15 mouse cellular contexts compared by ENCODE assay signal in the genomic region with DNA sequence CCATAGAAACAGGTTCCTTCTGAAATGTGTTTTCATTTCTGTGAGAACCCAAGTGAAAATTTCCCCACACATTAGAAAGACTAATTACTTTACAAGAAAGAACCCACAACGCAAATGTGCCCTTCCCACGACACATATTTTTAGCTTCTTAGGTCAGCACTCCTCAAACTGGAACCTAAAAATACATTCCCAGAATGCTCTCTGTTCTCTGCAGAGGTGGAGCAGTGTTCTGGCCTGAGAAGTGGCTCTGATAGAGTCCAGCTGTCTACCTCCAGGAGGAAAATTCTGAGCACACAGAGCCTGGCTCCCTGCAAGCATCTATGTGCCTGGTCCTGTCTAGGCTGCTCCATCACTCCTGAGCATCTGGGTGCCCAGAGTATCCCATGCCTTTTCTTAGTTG.
A peak's percentile ranks its signal among the peaks of the same experiment; 100 is the strongest.
DNase-seq lines count a peak whose midpoint lies in the region.
"Had no signal": no experiment of that assay in that cellular context is flagged by ENCODE, and none has a peak within 500 bp of the region (broad histone marks: within the 10 kb centered on the region; RNA-seq: fewer than 3 reads in every experiment).

No protein-coding gene starts in this region.

- intact Hi-C loops in heart, postnatal 25 days (cut with DNase I): no loop called here
- intact Hi-C loops in left cerebral cortex, postnatal 25 days (cut with DNase I): loop anchor here (10.0 kb wide), 1 partner anchor 765 kb away; no protein-coding TSS in a partner anchor

- 86% methylated on average over 2 of the region's 2 CpGs for WGBS in hindbrain, embryonic 10.5 days

- H3K4me1 ChIP-seq in hindbrain, embryonic 10.5 days (replicated peaks): 0 out of 2 replicates have a peak, but pooled peaks cover 2% of the 10 kb centered on the region
- H3K4me1 ChIP-seq: embryonic facial prominence, embryonic 13.5 days had no signal

- no peaks in the 10 kb centered on the region for H3K9me3 ChIP-seq in hindbrain, embryonic 10.5 days
- H3K9me3 ChIP-seq: embryonic facial prominence, embryonic 13.5 days; forebrain, embryonic 10.5 days; hindbrain, embryonic 13.5 days had no signal

- no peak overlapping the region for H3K4me3 ChIP-seq in hindbrain, embryonic 10.5 days
- H3K4me3 ChIP-seq: embryonic facial prominence, embryonic 13.5 days; forebrain, embryonic 10.5 days; hindbrain, embryonic 13.5 days had no signal

- H3K27ac ChIP-seq in hindbrain, embryonic 10.5 days: no peak overlapping the region
- H3K27ac ChIP-seq: embryonic facial prominence, embryonic 13.5 days; forebrain, embryonic 10.5 days; hindbrain, embryonic 13.5 days had no signal

- no peaks in the 10 kb centered on the region for H3K27me3 ChIP-seq in hindbrain, embryonic 10.5 days (ENCODE audit: insufficient read depth, poor library complexity, severe bottlenecking)
- H3K27me3 ChIP-seq: embryonic facial prominence, embryonic 13.5 days; hindbrain, embryonic 13.5 days had no signal

- peak; percentile 19 to 23 for DNase-seq in heart, adult 9 months (ENCODE audit: low spot score in 2 of 2)
- no peak for DNase-seq in heart, postnatal 25 days (ENCODE audit: low spot score)
- peak; percentile 12 for DNase-seq in urinary bladder, postnatal 14 days (ENCODE audit: low spot score)
- DNase-seq in urinary bladder, postnatal 36 days (ENCODE audit: low spot score in 2 of 2): no peak
- peak; percentile 43 to 81 for DNase-seq in left cerebral cortex, postnatal 25 days (ENCODE audit: low spot score in 2 of 2)
- DNase-seq in telencephalon, adult 2 months (ENCODE audit: low read depth, low spot score): peak; percentile 88
- DNase-seq in hindbrain, embryonic 10.5 days (ENCODE audit: low spot score): no peak
- no peak for DNase-seq in adrenal gland, adult 2 months
- DNase-seq: adrenal gland, postnatal 25 days; cerebellum, postnatal 36 days; kidney, postnatal 36 days; midbrain, embryonic 14.5 days had no signal

- no peaks in the 10 kb centered on the region for H3K36me3 ChIP-seq in hindbrain, embryonic 10.5 days
- H3K36me3 ChIP-seq: embryonic facial prominence, embryonic 13.5 days; forebrain, embryonic 10.5 days; hindbrain, embryonic 13.5 days had no signal

Comparison
In these comparisons a context has a peak if more than half of its experiments do, and no peak if none do; other contexts are left out.
1. DNase-seq: peak in heart, adult 9 months (2 of 2), urinary bladder, postnatal 14 days (single experiment), left cerebral cortex, postnatal 25 days (2 of 2) and telencephalon, adult 2 months (single experiment); none in heart, postnatal 25 days (single experiment), urinary bladder, postnatal 36 days (0 of 2), hindbrain, embryonic 10.5 days (single experiment) and adrenal gland, adult 2 months (single experiment).